Mouse (Mus musculus): Measurements from ENCODE around the gene Mllt10. TPM values are rescaled to one million over a fixed set of nuclear protein-coding genes. Genes with fewer than 3 reads are reported as not detected.

The Mllt10 gene
- polyA plus RNA-seq, 1 experiment from 2014 or later = 77.6 TPM

DNA sequence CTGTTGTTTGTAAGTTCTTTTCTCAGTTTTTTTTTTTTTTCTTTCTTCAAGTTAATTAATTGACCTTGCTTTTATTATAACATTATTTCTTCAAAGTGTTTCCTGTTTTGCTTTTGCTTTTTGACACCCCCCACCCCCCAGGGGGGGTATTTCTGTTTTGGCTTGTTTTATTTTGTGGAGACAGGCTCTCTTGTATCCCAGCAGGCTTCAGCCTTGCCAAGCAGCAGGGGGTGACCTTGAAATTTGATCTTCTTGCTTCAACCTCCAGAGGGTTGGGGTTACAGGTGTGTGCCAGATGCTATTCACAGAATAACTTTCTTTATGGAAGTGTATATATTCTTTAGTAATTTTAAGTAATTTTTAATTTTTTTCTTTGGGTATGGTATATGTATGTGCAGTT, 56.4 kb downstream of the Mllt10 start:
- Histone ChIP-seq H3K4me2 (no peak overlapping the region), H3K27me3 (no peaks in the 10 kb centered on the region), H3K9me3 (peaks cover 5% of the 10 kb centered on the region; the same call in 1 of the 2 replicates), H3K36me3 (peaks cover 43% of the 10 kb centered on the region; the same call in 1 of the 2 replicates), H3K27ac (no peak overlapping the region), H3K4me1 (replicated peaks) (no peaks in the 10 kb centered on the region; the same call in 1 of the 2 replicates), H3K9ac (replicated peaks) (no peak overlapping the region), H3K4me3 (replicated peaks) (no peak overlapping the region)
- ATAC-seq (ENCODE audit: insufficient number of reproducible peaks, insufficient read depth, low FRiP score, low TSS enrichment, low read depth) = no peak; the same call in 1 of the 2 replicates

DNA sequence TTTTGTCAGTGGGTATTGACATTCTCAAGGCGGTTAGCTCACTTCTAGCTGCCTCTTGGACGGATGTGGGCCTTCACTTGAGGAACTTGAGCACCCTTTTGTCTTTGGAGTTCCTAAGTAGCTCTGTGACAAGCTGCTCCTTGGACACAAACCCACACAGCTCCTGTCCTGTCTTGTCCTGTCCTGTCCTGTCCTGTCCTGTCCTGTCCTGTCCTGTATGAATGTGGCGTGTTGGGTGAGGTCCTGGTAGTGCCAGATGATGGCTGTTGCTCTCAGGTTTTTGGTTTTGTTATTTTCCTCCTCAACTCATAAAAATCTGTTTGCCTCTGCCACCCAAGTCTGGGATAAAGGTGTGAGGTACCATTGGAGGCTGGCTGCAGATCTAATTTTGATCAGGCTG, 61.4 kb downstream of the Mllt10 start:
- 64% methylated on average over 3 of the region's 3 CpGs for WGBS
- H3K4me3 ChIP-seq (replicated peaks) = no peak overlapping the region
- H3K4me2 ChIP-seq = no peak overlapping the region
- H3K27ac ChIP-seq = no peak overlapping the region
- H3K9me3 ChIP-seq = peaks cover 5% of the 10 kb centered on the region; the same call in 1 of the 2 replicates
- no peaks in the 10 kb centered on the region; the same call in 1 of the 2 replicates for H3K4me1 ChIP-seq (replicated peaks)
- no peak for ATAC-seq (ENCODE audit: insufficient number of reproducible peaks, insufficient read depth, low FRiP score, low TSS enrichment, low read depth)
- H3K36me3 ChIP-seq = peaks cover 40% of the 10 kb centered on the region; the same call in 1 of the 2 replicates
- no peaks in the 10 kb centered on the region for H3K27me3 ChIP-seq
- H3K9ac ChIP-seq (replicated peaks) = no peak overlapping the region

DNA sequence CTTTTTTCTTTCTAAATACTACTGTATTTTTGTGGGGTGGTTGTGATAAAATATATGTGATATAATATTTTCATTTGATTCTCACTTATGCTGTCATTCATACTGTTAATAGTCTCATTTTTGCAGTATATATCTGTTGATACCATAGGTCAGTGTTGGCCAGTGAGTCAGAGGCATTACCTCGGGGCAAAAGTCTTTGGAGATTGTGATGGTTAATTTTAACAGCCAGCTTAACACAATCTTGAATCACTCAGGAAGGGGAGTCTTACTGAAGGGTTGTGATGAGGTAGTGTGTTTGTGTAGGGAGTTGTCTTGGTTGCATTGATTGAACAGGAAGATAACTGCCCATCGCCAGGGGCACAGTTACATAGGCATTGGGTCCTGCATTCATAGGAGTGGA, 83.1 kb downstream of the Mllt10 start:
- Histone ChIP-seq H3K4me2 (no peak overlapping the region), H3K9ac (replicated peaks) (no peak overlapping the region), H3K4me1 (replicated peaks) (no peaks in the 10 kb centered on the region), H3K27ac (no peak overlapping the region), H3K27me3 (no peaks in the 10 kb centered on the region), H3K36me3 (peaks cover 46% of the 10 kb centered on the region), H3K4me3 (replicated peaks) (no peak overlapping the region), H3K9me3 (no peaks in the 10 kb centered on the region)
- 87% methylated on average over 2 of the region's 2 CpGs for WGBS
- no peak for ATAC-seq (ENCODE audit: insufficient number of reproducible peaks, insufficient read depth, low FRiP score, low TSS enrichment, low read depth)

DNA sequence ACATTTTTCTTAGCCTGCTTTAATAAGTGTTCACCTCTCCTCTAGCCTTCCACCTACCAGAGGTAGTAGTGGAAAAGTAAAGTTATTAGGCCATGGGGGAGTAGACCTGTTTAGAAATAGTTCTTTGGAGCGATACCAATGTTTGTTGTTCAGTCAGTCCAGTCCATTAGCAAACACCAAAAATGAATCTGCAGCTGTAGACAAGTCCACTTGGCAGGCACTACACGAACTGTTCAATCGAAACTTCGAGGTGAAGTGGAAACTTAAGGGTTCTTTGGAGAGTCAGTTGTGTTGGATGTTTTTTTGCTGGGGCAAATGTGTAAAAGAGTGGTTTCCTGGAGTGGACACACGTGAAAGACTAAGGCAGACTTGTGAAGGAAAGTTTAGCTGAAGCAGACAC, 84.6 kb downstream of the Mllt10 start:
- Histone ChIP-seq H3K36me3 (peaks cover 46% of the 10 kb centered on the region), H3K4me1 (replicated peaks) (no peaks in the 10 kb centered on the region), H3K9me3 (no peaks in the 10 kb centered on the region), H3K9ac (replicated peaks) (no peak overlapping the region), H3K4me3 (replicated peaks) (no peak overlapping the region), H3K27me3 (no peaks in the 10 kb centered on the region), H3K27ac (no peak overlapping the region), H3K4me2 (no peak overlapping the region)
- 99% methylated on average over 5 of the region's 5 CpGs for whole genome bisulfite sequencing
- ATAC-seq (ENCODE audit: insufficient number of reproducible peaks, insufficient read depth, low FRiP score, low TSS enrichment, low read depth) = no peak

DNA sequence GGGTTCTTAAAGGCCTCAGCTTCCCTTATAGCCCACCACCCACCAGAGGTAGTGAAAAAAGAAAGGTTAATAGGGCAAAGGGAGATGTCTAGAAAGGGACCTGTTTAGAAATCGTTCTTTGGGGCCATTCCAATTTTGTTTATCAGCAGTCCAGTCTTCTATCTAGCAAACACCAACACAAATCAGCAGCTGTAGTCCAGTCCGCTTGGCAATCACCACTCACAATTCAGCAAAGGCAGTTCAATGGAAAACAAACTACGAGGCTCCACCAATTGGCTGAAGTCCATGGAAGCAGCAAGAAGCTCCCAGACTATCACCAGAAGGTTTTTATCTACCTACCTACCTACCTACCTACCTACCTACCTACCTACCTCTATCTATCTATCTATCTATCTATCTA, 101.1 kb downstream of the Mllt10 start:
- 91% methylated on average over 3 of the region's 3 CpGs for WGBS
- Histone ChIP-seq H3K4me2 (no peak overlapping the region), H3K9me3 (no peaks in the 10 kb centered on the region), H3K4me3 (replicated peaks) (no peak overlapping the region), H3K4me1 (replicated peaks) (no peaks in the 10 kb centered on the region), H3K9ac (replicated peaks) (no peak overlapping the region), H3K27ac (no peak overlapping the region), H3K36me3 (peaks cover 44% of the 10 kb centered on the region), H3K27me3 (no peaks in the 10 kb centered on the region)
- no peak for ATAC-seq (ENCODE audit: insufficient number of reproducible peaks, insufficient read depth, low FRiP score, low TSS enrichment, low read depth)

DNA sequence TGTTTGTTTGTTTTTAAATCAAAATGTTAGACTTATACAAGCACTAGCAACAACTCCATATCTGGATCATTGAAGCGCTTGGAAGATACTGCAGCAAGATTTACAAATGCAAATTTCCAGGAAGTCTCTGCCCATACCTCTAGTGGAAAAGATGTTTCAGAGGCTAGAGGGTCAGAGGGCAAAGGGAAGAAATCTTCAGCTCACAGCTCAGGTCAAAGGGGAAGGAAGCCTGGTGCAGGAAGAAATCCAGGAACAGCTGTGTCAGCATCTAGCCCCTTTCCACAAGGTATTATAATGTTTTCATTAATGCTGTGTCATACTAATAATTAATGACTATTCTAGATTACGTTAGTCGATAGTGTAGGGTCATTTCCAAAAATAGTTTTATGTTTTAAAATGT, 104.4 kb downstream of the Mllt10 start:
- ATAC-seq (ENCODE audit: insufficient number of reproducible peaks, insufficient read depth, low FRiP score, low TSS enrichment, low read depth) = no peak
- no peak overlapping the region for H3K9ac ChIP-seq (replicated peaks)
- no peaks in the 10 kb centered on the region for H3K4me1 ChIP-seq (replicated peaks)
- 90% methylated on average over 3 of the region's 3 CpGs for WGBS
- peaks cover 45% of the 10 kb centered on the region for H3K36me3 ChIP-seq
- H3K27me3 ChIP-seq = no peaks in the 10 kb centered on the region
- H3K27ac ChIP-seq = no peak overlapping the region
- H3K4me3 ChIP-seq (replicated peaks) = no peak overlapping the region
- no peaks in the 10 kb centered on the region for H3K9me3 ChIP-seq
- no peak overlapping the region for H3K4me2 ChIP-seq

DNA sequence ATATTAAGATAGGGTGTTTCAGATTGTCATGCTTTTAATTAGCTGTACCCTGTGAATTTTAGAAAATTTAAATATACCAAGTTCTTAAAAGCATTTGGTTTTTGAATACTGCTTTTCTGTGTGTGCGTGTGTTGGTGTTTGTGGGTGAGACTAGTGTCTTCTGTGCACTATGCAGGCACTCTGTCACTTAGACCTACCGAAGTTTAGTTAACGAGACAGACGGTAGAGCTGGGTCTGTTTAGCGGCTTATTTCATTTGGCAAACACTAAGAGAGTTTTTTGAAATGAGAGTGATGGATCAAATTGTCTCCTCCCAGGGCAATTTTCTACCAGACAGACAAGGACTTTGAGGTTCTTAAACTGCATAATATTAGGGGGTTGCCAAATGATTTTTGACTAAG, 106.0 kb downstream of the Mllt10 start:
- no peaks in the 10 kb centered on the region for H3K27me3 ChIP-seq
- peaks cover 32% of the 10 kb centered on the region for H3K36me3 ChIP-seq
- no peak overlapping the region for H3K27ac ChIP-seq
- H3K4me3 ChIP-seq (replicated peaks) = no peak overlapping the region
- H3K9ac ChIP-seq (replicated peaks) = no peak overlapping the region
- ATAC-seq (ENCODE audit: insufficient number of reproducible peaks, insufficient read depth, low FRiP score, low TSS enrichment, low read depth) = no peak
- WGBS = 69% methylated on average over 5 of the region's 5 CpGs
- no peak overlapping the region for H3K4me2 ChIP-seq
- H3K9me3 ChIP-seq = no peaks in the 10 kb centered on the region
- H3K4me1 ChIP-seq (replicated peaks) = no peaks in the 10 kb centered on the region

DNA sequence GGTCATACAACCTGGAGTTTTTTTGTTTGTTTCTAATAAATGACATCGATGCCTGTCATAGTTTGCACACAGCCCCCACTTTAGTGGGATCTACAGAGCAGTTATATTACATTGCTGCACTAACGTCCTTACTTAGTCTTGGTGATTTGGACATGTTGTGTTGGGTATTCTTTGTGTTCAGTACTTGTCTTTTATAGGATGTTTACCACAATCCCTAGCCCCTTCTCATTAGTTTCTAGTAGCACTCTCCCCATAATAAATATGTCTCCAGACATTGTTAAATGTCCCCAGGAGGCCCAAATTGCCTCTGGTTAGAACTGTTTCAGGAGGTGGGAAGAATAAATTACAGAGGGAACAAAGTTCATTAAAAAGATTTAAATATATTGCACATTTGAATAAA, 110.5 kb downstream of the Mllt10 start:
- H3K36me3 ChIP-seq = peaks cover 25% of the 10 kb centered on the region
- 25% methylated on average over 2 of the region's 2 CpGs for WGBS
- no peak overlapping the region for H3K4me3 ChIP-seq (replicated peaks)
- no peaks in the 10 kb centered on the region for H3K9me3 ChIP-seq
- H3K4me1 ChIP-seq (replicated peaks) = no peaks in the 10 kb centered on the region
- H3K27me3 ChIP-seq = no peaks in the 10 kb centered on the region
- no peak overlapping the region for H3K27ac ChIP-seq
- ATAC-seq (ENCODE audit: insufficient number of reproducible peaks, insufficient read depth, low FRiP score, low TSS enrichment, low read depth) = no peak
- no peak overlapping the region for H3K9ac ChIP-seq (replicated peaks)
- H3K4me2 ChIP-seq = no peak overlapping the region

DNA sequence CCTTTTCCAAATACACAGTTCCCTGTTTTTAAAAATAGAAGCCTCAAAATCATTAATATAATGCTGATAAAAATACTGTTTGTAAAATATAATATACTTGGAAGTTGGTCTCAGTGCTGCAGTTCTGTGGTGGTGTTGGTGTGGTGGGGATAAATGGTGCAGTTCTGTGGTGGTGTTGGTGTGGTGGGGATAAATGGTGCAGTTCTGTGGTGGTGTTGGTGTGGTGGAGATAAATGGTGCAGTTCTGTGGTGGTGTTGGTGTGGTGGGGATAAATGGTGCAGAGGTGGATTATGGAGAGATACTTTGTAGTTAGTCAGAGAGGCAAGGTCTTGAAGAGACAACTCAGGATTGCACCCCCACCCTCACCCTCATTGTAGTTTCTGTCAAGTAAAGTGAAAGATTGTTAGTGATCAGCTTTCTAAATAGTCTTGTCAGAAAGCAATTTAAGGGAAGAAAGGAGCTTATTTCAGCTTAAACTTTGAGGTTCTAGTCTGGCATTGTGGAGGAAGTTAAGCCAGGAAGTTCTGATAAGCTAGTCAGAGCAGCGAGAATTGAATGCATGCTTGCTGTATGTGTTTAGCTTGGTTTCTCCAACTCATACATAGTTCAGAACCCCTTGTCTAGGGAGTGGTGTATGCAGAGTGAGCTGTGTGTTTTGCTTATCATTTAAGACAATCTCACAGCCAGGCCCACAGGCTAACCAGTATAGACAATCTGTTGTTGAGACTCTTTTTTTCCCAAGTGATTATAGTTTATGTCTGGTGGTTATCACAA, 114.3 kb downstream of the Mllt10 start:
- Histone ChIP-seq H3K4me1 (replicated peaks) (no peaks in the 10 kb centered on the region), H3K36me3 (peaks cover 19% of the 10 kb centered on the region; the same call in 1 of the 2 replicates), H3K27me3 (no peaks in the 10 kb centered on the region), H3K9me3 (no peaks in the 10 kb centered on the region), H3K9ac (replicated peaks) (no peak overlapping the region), H3K4me3 (replicated peaks) (no peak overlapping the region), H3K4me2 (no peak overlapping the region), H3K27ac (no peak overlapping the region)
- 87% methylated on average over 1 of the region's 1 CpGs for WGBS
- no peak for ATAC-seq (ENCODE audit: insufficient number of reproducible peaks, insufficient read depth, low FRiP score, low TSS enrichment, low read depth)

DNA sequence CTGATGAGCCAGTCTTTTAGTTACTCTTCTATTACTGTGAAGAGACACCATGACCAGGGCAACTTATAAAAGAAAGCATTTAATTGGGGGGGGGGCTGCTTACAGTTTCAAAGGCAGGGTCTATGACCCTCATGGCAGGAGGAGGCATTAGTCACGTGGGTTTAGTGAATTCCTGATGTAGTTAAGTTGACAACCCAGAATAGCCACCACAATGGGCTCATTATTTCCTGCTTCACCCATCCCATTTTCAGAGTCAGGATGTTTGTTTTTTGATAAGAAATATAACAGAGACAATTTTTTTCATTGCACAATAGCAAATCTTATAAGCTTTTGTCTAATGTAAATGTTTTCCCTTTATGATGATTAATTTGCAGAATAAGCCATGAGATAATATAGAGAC, 120.2 kb downstream of the Mllt10 start:
- Histone ChIP-seq H3K4me2 (no peak overlapping the region), H3K4me1 (replicated peaks) (peaks cover 4% of the 10 kb centered on the region; the same call in 1 of the 2 replicates), H3K27me3 (no peaks in the 10 kb centered on the region), H3K27ac (no peak overlapping the region), H3K36me3 (peaks cover 47% of the 10 kb centered on the region), H3K4me3 (replicated peaks) (no peak overlapping the region), H3K9ac (replicated peaks) (no peak overlapping the region), H3K9me3 (no peaks in the 10 kb centered on the region)
- no peak for ATAC-seq (ENCODE audit: insufficient number of reproducible peaks, insufficient read depth, low FRiP score, low TSS enrichment, low read depth)
- WGBS = 47% methylated on average over 1 of the region's 1 CpGs

DNA sequence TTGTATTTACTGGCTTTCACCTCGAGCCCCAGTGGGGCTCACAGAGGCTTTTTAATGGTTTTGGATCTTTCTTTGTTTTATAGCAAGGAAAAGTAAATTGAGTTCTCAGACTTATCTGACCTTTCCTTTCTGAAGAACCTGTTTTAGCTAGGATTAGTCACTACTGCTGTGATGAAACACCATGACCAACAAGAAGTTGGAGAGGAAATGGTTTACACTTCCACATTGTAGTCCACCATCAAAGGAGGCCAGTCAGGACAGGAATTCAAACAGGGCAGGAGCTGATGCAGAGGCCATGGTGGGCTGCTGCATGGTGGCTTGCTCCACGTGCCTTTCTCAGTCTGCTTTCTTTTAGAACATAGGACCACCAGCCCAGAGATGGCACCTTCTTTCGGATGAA, 121.2 kb downstream of the Mllt10 start:
- H3K36me3 ChIP-seq = peaks cover 53% of the 10 kb centered on the region
- 83% methylated on average over 3 of the region's 3 CpGs for WGBS

DNA sequence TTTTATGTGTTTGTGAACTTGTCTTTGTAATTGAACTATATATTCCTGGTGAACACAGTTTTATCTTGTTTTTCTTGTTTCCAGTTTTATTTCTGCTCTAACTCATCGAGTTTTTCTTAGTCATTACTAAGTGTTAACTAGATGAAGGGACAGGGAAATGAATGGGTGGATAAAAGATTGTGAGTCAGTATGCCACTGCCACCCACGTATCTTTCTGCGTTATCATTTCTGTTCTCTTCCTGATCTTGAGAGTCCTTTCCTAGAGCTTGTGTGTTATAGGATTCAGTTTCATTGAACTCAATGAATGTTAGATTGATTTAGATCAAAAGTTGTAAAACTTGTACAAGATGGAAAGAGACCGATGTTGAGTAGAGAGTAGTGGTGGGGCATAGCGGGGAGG, 125.3 kb downstream of the Mllt10 start:
- ATAC-seq (ENCODE audit: insufficient number of reproducible peaks, insufficient read depth, low FRiP score, low TSS enrichment, low read depth) = no peak
- H3K4me1 ChIP-seq (replicated peaks) = peaks cover 4% of the 10 kb centered on the region; the same call in 1 of the 2 replicates
- no peak overlapping the region for H3K27ac ChIP-seq
- H3K9me3 ChIP-seq = no peaks in the 10 kb centered on the region
- WGBS = 95% methylated on average over 5 of the region's 5 CpGs
- no peak overlapping the region for H3K9ac ChIP-seq (replicated peaks)
- H3K4me3 ChIP-seq (replicated peaks) = no peak overlapping the region
- H3K4me2 ChIP-seq = no peak overlapping the region
- no peaks in the 10 kb centered on the region for H3K27me3 ChIP-seq
- peaks cover 68% of the 10 kb centered on the region for H3K36me3 ChIP-seq

More for the DNA sequence above, 121.2 kb downstream of the Mllt10 start:
- H3K27ac ChIP-seq = no peak overlapping the region
- peaks cover 4% of the 10 kb centered on the region; the same call in 1 of the 2 replicates for H3K4me1 ChIP-seq (replicated peaks)
- no peak overlapping the region for H3K9ac ChIP-seq (replicated peaks)
- ATAC-seq (ENCODE audit: insufficient number of reproducible peaks, insufficient read depth, low FRiP score, low TSS enrichment, low read depth) = no peak
- H3K27me3 ChIP-seq = no peaks in the 10 kb centered on the region
- no peak overlapping the region for H3K4me3 ChIP-seq (replicated peaks)
- H3K4me2 ChIP-seq = no peak overlapping the region
- no peaks in the 10 kb centered on the region for H3K9me3 ChIP-seq

All from limb, embryonic 12.5 days (tissue).